Mouse (Mus musculus): ENCODE results near the gene Cant1.

Cant1 gene

GRCm38 (mm10) chr11:118418834-118419504, at the start of gene Cant1:
Cant1 (minus strand) TSS chr11:118419086.
- DNase-seq (ENCODE audit: low read depth, low spot score) = peak; percentile 96

- no peak for DNase-seq (ENCODE audit: low read depth, low spot score)
Observed at GRCm38 (mm10) chr11:118467441-118468035, 48.7 kb upstream of the Cant1 start.

DNA sequence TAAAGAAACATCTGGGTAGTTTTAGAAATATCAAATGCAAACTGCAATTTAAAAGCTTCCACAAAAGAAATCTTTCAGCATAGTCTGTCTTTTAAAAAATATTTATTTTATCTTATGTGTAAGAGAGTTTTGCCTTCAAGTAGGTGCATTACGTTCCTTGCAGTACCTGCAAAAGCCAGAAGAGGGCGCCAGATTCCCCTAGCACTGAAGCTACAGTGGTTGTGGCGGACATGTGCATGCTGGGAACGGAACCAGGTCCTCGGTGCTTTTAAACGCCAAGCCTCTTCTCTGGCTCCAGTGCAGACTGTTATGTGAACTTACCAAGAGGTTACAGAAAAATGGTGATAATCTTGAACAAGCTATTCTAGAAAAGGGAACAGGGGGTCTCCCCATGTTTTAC, 41.4 kb upstream of the Cant1 start:
- no peak for DNase-seq (ENCODE audit: low read depth, low spot score)

DNA sequence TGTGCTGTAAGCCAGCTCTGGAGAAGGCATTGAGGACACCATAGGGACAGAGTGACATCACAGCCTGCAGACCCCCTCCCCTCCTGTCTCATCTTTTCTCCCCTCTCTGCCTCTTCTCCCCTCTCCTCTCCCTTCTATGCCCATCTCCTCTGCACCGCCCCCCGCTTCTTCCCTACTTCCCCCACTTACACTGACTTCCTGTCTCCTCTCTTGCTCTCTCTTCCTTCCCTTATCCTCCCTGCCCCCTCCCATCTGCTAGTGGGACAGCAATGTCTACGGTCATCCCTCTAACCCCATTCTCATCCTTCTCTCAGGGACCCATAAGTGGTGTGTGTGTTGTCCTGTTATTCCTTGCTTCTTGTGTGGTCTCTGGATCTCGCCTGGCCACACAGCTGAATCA, 40.6 kb upstream of the Cant1 start:
- DNase-seq (ENCODE audit: low read depth, low spot score) = no peak

DNA sequence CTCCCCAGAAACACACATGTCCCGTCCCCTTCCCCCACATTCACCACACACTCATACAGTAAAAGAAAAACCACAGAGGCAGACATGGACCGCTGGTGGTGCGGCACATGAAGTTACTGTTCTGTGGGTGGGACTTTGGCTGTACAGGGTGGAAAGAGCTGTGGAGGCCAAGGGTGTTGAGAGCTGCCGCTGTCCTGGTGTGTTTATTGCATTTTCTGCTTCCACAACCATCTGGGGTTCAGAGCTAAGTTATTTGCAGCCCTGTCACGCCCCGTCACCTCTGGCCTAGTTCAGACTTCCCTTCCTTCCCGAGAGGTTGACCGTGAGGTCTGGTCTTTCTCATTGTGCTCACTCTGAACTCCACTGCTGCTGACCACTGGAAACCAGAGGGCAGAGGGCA, 40.2 kb upstream of the Cant1 start:
- DNase-seq (ENCODE audit: low read depth, low spot score) = no peak

- no peak for DNase-seq (ENCODE audit: low read depth, low spot score)
Observed at GRCm38 (mm10) chr11:118456937-118457336, 38.1 kb upstream of the Cant1 start.

DNA sequence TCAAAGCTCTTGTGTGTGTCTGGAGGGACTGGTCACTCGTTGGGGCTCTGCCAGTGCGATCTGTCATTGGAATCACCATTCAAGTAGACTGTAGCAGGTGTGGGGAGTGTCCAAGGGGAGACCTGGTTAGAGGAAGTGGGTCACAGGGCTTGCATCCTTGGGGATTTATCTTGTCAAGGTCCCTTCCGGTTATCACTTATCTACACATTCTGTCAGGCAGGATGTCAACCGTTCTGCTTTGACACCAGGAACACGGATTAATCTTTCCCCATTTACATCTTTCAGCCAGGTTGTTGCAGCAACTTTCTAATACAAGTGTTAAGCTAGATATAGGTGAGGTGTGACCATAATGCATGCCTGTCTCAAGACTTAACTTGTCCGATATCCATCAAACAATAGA, 36.9 kb upstream of the Cant1 start:
- DNase-seq (ENCODE audit: low read depth, low spot score) = no peak

DNA sequence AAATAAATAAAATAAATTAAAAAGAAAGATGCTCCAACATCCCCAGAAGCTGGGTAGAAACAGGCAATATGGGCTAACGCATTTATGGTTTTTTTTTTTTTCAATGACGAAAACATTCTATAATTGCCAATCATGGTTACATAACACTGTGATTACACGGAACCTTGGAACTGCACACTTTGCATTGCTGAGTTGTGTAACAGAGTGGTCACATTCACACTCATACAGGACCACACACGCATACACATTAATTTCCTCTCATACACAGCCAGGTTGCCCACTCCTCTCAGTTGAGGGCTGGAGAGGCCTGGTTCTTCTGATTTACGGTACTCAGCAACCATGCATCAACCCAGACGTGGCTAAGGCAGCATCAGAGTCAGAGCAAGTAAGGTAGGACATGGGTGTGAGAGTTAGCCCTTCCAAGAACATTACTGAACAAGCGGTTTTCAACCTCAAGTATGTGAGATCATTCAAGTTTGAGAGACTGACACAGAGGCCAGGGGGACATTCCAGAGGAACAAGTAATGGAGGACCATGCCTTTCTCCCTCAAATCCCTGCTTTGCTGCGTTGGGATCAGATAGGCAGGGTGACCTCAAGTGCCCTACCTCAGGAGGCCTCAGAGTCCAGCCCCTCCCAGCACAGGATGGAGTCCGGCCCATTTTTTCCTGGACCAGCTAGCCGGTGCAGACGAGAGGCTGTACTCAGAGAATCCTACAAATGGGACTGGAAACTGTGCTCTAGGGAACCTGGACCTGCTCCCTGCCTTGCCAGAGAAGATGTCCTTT, 35.2 kb upstream of the Cant1 start:
- no peak for DNase-seq (ENCODE audit: low read depth, low spot score)

- no peak for DNase-seq (ENCODE audit: low read depth, low spot score)
Observed at GRCm38 (mm10) chr11:118452955-118453354, 34.1 kb upstream of the Cant1 start.

- no peak for DNase-seq (ENCODE audit: low read depth, low spot score)
Observed at GRCm38 (mm10) chr11:118451211-118451610, 32.3 kb upstream of the Cant1 start.

- DNase-seq (ENCODE audit: low read depth, low spot score) = no peak
Observed at GRCm38 (mm10) chr11:118448385-118448784, 29.5 kb upstream of the Cant1 start.

DNA sequence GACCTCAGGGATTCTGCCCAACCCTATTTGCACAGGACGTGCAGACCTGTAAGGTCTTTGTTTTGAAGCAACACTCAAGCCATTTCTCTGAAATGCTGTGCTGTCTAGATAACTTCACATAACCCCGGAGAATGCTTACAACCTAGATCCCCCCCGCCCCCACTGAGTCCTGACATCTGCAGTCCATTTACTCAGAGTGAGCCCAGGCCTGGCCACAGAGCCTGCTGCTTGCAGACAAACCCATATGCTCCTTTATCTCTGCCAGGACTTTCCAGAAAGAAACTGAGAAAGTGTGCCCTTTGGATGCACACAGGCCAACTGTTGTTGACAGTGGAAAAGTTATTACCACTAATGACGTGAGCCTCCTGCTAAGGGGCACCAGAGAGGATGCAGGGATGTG, 28.5 kb upstream of the Cant1 start:
- DNase-seq (ENCODE audit: low read depth, low spot score) = no peak

GRCm38 (mm10) chr11:118445843-118446242, 27.0 kb upstream of the Cant1 start:
- peak; percentile 67 for DNase-seq (ENCODE audit: low read depth, low spot score)

DNA sequence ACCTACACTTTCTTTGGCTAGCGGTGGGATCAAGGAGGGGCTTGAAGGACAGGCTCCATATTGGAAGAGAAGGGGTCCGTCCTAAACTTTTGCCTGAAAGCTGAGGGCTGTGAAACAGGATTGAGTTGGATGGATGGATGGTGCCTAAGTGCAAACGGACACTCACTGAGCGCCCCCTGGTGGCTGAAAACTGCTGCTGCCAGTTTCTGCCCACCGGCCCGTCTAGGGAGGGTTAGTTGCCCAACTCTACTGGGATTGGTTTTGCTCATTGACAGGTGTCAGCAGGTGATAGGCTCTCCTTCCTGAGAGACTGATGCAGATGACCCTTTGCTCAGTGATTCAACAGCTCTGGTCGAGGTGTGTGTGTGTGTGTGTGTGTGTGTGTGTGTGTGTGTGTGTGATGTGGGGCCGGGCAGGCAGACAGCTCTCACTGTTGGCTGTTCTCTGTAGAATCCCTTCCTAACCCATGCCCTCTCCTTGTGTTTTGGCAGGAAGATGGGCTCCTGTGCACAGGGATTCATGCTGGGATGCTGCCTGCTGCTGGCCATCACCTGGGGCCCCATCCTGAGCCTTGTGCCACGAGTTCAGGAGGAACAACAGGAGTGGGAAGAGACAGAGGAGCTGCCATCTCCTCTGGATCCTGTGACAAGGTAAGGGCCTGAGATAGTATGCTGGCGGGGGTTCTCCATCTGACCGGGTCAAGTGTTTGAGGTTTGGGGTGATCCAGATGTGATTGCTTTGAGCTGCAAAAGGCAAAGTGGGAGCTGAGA, 24.5 kb upstream of the Cant1 start:
- DNase-seq (ENCODE audit: low read depth, low spot score) = peak; percentile 67

- DNase-seq (ENCODE audit: low read depth, low spot score) = no peak
Observed at GRCm38 (mm10) chr11:118442691-118443090, 23.8 kb upstream of the Cant1 start.

GRCm38 (mm10) chr11:118438665-118439414, 20.0 kb upstream of the Cant1 start:
- peak; percentile 45 for DNase-seq (ENCODE audit: low read depth, low spot score)

- DNase-seq (ENCODE audit: low read depth, low spot score) = peak; percentile 48
Observed at GRCm38 (mm10) chr11:118436471-118436935, 17.6 kb upstream of the Cant1 start.

GRCm38 (mm10) chr11:118434093-118434492, 15.2 kb upstream of the Cant1 start:
- no peak for DNase-seq (ENCODE audit: low read depth, low spot score)

DNA sequence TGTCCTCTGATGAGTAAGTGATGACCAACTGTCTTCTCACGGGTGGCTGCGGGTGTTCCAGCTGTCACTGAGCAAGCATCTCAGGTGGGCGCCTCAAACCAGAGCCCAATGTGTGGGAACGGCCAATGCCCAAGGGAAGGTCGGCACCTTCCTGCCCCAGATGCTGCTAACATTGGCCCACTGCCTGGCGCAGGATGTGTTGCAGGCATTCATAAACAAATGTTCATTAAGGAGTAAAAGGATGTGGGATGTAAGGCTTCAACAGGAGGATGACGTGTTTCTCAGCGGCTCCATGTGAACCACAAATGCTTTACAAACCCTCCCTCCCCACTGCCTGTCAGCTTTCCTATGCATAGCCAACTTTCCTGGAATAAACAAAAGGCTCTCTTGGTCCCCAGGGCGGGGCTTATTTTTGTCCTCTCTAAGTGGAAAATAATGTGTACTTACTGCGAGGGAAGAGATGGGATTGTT, 14.5 kb upstream of the Cant1 start:
- no peak for DNase-seq (ENCODE audit: low read depth, low spot score)

DNA sequence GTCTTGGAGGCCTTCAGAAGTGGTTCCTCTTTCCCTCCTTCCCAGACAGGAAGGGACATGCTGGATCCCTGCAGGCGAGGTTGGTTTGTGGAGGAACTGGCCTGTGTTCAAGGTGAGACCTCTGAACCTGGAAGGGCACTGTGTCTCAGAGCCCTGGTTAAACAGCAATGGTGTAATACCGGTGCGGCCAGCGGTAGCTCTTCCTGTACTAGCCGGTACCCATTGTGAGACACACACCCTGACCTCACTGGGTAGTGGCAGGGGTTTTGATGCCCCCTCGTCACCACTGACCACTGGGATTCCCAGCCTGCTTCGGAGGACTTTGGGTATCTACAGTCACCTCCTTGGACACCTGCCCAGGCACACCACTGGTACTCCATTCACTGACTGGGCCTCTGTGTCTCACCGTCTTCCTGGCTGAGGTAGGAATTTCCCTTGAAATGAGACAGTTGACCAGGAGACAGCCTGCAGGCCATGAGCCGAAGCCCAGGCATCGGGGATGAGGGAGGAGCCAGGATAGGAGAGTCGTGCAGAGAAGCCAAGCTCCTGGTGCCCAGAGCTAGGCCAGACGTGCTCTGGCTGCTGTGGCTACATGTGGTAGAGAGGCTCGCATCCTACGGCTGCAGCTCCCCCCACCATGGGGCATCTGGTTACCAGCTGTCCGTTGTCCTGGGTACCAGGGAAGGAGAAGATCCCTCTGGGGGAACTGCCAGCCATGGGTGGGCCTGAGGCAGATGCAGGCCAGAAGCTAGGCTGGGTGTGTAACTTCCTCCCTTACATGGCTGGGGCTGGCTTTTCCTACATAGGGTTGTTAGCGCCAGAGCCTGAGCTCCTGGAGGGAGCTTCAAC, 12.4 kb upstream of the Cant1 start:
- no peak for DNase-seq (ENCODE audit: low read depth, low spot score)

Measured in retina, postnatal 7 days (tissue).